Mouse (Mus musculus): ENCODE data around the gene Rapgefl1. TPM values are rescaled to one million over a fixed set of nuclear protein-coding genes. Genes with fewer than 3 reads are reported as not detected.
"Not testable (repeated sequence)": the region's sequence is repeated elsewhere in the genome, so short reads cannot be mapped to it uniquely, and the experiment has no call there.

Rapgefl1 gene
- total RNA-seq, 4 experiments from 2014 or later, result 171 to 203 (median 197) TPM

DNA sequence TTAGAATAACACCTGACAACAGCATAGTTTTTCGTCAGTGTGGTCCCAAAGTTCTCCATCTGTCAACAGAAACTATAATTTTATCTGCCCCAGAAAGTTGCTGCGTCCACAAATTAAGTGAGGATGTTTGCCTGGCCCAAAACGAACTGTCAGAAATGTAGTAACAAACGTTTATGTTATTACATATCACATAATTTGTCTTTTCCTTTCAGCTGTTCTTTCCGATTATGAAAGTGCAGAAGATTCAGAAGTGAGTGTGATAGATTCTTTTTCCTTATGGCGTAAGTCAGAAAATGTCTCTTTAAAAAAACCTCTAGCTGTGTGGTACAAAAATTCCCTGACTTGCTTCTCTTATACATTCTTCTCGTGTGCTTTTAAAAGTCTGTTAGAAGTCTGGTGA, 25.9 kb upstream of the Rapgefl1 start:
- DNase-seq (ENCODE audit: low spot score in 2 of 2), result no peak

DNA sequence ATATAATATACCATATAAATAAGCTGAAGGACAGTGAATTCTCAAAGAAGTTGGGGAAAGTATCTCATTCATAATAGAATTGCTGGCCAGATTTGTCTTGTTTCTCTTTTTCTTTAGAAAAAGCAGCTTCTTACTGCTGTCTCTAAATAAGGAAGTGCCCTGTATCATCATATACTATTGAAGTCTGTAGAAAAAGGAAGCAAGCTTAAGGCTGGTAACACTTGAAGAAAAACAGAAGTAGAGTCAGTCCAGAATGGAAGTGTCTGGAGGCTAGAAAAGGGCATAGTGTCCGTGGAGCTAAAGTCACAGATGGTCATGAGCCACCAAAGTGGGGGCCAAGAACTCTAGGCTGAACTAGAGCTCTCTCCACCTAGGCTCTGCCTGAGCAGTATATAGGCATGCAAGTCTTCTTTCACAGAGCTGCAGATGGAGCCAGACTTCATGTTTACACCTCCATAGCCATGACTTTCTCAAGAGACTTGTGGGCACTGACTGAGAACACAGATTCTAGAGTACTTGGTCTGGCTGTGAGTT, 19.8 kb upstream of the Rapgefl1 start:
- DNase-seq (ENCODE audit: low spot score in 2 of 2), result no peak

- no peak for DNase-seq (ENCODE audit: low spot score in 2 of 2)
Measured at GRCm38 (mm10) chr11:98820968-98821367, 15.6 kb upstream of the Rapgefl1 start.

DNA sequence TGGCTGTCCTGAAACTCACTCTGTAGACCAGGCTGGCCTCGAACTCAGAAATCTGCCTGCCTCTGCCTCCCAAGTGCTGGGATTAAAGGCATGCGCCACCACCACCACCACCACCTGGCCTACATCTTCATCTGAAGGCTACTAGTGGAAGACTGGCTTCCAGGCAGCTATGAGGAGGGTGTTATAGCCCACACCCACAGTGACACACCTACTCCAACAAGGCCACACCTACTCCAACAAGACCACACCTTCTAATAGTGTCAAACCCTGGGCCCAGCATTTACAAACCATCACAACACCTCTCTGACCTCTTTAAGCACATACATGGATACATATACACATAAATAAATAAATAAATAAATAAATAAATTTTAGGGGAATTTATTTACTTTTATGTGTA, 10.5 kb upstream of the Rapgefl1 start:
- DNase-seq (ENCODE audit: low spot score in 2 of 2), result not testable (repeated sequence)

DNA sequence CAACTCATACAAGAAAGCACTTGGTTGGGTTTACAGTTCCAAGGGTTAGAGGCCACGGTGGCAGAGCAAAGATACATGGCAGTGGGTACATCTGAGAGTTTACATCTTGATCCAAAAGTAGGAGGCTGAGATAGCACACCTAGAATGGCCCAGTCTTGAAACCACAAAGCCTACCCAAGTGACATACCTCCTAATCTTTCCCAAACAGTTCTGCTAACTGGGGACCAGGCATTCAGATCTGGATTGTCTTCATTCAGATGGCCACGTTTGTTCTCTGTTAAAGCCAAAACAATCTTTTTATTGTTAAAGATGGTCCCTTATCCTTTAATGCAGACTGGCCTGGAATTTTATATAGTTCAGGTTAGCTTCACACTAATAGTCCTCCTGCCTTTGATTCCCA, 8.7 kb upstream of the Rapgefl1 start:
- DNase-seq (ENCODE audit: low spot score in 2 of 2), result no peak

DNA sequence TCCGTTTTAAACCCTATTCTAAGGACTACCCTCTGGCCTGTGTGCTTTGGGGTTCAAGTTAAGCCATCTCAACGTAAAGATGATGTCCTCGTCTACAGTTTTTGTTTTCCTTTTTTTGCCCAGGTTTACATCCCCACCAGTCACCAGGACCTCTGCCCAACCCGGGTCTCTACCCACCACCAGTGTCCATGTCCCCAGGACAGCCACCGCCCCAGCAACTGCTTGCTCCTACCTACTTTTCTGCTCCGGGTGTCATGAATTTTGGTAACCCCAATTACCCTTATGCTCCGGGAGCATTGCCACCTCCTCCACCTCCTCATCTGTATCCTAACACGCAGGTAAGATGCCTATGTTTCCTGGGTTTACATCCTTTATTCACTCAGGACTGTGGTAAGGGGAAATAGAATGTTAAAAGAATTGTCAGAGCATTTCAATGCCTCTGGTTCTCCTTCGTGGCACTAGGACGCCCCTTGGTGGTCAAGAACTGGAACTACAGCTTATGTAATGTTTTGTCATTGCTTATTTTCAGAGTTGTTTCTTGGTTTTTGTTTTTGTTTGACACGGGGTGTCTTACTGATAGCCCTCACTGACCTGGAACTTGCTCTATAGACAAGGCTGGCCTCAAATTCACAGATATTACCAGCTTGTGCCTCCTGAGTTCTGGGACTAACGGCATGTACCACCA, 7.4 kb upstream of the Rapgefl1 start:
- DNase-seq (ENCODE audit: low spot score in 2 of 2), result no peak

DNA sequence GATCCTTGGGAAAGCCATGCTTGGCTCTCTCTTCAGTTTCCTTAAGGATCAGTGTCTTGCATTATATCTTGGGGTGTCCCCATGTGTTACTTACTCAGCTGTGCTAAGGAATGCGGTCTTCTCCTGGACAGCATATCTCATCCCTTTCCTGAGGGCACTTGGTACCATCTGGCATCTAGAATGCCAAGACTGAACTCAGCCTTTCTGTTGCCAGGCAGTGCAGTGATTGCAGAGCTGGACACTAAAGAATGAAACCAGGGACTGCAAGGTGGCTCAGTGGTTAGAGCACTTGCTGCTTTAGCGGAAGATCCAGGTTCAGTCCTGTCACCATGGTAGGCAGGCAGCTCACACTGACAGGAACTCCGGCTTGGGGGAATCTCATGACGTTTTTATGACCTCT, 6.7 kb upstream of the Rapgefl1 start:
- DNase-seq (ENCODE audit: low spot score in 2 of 2), result no peak

GRCm38 (mm10) chr11:98835296-98835695, 1.3 kb upstream of the Rapgefl1 start:
- no peak for DNase-seq (ENCODE audit: low spot score in 2 of 2)

DNA sequence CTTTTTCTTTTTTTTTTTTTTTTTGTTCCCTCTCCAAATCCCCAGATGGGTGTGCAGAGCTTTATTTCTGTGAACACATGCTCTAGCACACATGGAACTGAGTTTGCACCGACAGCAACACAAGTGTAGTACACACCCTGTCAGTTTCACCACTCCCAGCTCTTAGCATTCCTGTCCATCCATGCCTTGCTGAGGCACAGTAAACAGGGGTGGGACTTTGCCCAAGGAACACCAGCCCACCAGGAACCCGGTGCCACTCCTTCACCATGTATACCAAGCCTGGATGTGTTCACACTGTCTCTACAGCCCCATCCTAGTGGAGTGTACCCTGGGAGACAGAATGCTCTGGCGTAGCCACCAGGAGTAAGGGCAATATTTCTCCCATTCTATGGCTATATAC, 860 bp upstream of the Rapgefl1 start:
- no peak for DNase-seq (ENCODE audit: low spot score in 2 of 2)

DNA sequence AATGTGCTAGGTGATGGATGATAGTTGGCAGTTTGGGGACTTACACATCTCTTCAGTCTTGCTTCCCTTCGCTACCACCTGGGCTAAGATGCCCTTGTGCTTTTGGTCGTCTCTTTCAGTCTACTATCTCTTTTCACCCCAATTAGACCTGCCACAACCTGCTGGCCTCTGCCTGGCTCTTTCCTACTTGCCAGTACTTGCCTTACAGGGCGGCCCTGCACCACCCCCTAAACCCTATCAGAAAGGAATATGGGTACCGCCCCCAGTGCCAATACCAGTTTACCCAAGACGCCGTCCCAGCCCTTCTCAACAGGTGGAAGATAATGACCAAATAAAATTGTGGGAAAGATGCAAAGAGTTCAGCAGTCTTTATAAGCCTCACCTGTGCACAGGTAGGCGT, 457 bp upstream of the Rapgefl1 start:
- DNase-seq (ENCODE audit: low spot score in 2 of 2), result no peak

- no peak for DNase-seq (ENCODE audit: low spot score in 2 of 2)
Measured at GRCm38 (mm10) chr11:98837231-98837704, 683 bp downstream of the Rapgefl1 start.

GRCm38 (mm10) chr11:98837917-98838316, 1.3 kb downstream of the Rapgefl1 start:
- DNase-seq (ENCODE audit: low spot score in 2 of 2), result no peak

DNA sequence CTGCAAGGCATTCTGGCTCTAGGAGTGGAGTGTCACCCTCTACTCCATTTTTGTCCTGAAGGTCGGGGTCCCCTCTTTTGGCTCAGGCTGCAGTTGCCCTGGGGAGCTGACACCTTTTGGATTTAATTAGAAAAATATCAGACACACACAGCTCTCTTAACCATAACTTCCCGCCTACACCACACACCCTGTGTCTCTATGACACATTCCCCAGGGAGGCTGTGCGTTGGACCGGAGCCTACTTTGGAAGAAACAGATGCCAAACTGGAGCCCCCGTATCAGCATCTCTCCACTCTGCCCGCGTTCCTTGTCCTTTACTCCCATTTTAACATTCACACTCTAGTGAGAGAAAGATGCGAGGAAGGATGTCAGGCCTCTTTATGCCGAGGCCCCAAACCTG, 1.9 kb downstream of the Rapgefl1 start:
- peak; percentile 82 for DNase-seq (ENCODE audit: low spot score in 2 of 2)

- DNase-seq (ENCODE audit: low spot score in 2 of 2), result no peak
Measured at GRCm38 (mm10) chr11:98839402-98839801, 2.8 kb downstream of the Rapgefl1 start.

DNA sequence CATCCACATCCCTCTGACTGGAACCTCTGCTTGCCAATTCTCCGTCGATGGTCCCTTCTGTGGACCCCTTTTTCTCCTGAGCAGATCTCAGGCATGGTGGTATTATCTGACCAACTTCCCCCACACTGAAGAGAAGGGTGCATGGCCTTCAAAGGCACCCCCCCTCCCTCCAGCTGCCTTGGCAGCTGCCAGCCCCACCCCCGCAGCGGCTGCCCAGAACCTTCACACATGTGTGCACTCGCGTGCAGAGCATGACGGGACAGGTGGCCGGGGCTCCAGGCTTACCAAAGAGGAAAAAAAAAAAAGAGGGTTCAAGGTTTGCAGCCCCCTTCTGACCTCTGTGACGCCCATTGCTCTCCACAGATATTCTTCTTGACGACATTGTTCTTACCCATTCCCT, 3.3 kb downstream of the Rapgefl1 start:
- DNase-seq (ENCODE audit: low spot score in 2 of 2), result no peak

DNA sequence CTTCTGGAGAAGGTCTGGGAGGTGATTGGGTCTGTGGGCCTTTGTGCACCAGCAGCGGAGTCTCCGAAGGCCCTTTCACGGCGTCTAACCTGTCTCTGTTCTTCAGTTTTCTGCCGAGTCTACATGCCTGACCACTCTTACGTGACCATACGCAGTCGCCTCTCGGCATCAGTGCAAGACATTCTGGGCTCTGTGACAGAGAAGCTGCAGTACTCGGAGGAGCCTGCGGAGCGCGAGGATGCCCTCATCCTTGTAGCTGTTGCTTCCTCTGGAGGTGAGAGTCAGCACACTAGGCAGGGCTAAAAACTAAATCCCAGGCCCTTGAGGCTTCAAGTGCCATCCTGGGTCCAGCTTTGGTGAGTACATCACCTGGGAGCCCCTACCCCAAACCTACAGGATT, 9.4 kb downstream of the Rapgefl1 start:
- DNase-seq (ENCODE audit: low spot score in 2 of 2), result no peak

- no peak for DNase-seq (ENCODE audit: low spot score in 2 of 2)
Measured at GRCm38 (mm10) chr11:98846865-98847604, 10.4 kb downstream of the Rapgefl1 start.

GRCm38 (mm10) chr11:98849196-98849894, 12.8 kb downstream of the Rapgefl1 start:
- DNase-seq (ENCODE audit: low spot score in 2 of 2), result no peak

GRCm38 (mm10) chr11:98850100-98851093, 13.8 kb downstream of the Rapgefl1 start:
- peak in 1 of 2 experiments; percentile 42 for DNase-seq (ENCODE audit: low spot score in 2 of 2)

DNA sequence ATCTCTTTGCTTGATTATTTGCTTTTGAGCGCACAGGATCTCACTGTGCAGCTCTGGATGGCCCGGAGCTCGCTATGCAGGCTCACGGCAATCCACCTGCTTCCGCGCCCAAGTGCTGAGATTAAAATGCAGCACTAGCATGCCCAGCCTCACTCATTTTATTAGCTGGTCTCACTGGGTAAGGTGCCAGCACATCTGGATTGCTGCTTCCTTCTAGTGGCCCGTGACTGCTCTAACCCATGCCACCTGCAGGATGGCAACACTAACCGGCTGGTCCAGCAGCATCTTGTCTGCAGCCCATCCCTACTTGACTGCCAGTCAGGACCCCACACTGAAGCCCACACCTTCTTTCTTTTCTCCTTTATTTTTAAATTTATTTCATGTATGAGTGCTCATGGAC, 17.5 kb downstream of the Rapgefl1 start:
- DNase-seq (ENCODE audit: low spot score in 2 of 2), result no peak

- DNase-seq (ENCODE audit: low spot score in 2 of 2), result no peak
Measured at GRCm38 (mm10) chr11:98854659-98855058, 18.1 kb downstream of the Rapgefl1 start.
